8 mouse cellular contexts compared by ENCODE assay signal in the genomic region with DNA sequence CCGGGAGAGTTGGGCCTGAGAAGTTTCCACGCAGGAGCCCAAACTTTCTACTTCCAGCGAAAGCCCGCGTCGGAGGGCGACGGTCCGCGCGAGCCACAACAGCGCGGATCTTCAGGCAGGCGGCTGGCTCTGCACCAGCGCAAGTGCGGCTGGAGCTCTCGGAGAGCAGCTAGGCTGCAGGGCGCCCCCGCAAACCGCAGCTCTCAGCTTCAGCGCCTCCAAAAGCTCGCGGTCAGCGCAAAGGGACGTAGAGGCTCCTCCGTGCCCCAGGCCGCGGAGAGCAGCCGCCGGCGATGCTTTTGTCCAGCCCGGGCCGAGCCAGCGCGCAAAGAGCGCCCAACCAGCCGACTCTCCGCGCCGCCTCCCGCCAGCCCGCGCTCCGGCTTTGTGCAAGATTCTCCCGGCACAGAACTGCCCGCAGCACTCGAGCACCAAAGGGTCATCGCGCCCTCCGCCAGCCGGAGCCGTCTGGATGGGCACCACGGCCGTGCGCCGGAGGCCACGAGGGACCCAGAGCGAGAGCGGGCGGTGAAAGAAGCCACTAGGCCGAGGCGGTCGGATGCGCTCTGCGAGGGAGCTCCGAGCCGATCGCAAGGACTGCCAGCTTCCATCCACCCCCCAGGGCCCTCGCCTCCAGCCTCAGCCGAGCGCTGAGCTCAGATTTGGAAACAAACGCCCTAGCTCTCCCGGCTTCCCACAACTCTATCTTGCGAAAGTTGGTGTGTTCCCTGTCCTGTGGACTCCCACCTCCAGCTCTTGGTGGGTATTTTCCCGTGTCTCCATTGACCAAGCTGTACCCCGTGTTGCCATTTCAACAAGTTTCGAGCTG. TPM values are rescaled to one million over a fixed set of nuclear protein-coding genes. Genes with fewer than 3 reads are reported as not detected.
A peak's percentile ranks its signal among the peaks of the same experiment; 100 is the strongest.
DNase-seq lines count a peak whose midpoint lies in the region; ATAC-seq lines count a peak whose summit lies in the region.

No protein-coding gene starts in this region.

- ATAC-seq in kidney, embryonic 14.5 days (ENCODE audit: low FRiP score, low TSS enrichment) = peak; percentile 34; the same call in 1 of the 2 replicates
- ATAC-seq in embryonic facial prominence, embryonic 12.5 days (ENCODE audit: insufficient number of reproducible peaks, insufficient read depth, low FRiP score, low TSS enrichment) = no peak
- ATAC-seq in hindbrain, embryonic 15.5 days (ENCODE audit: low FRiP score, low read depth) = no peak
- peak; percentile 21; the same call in 1 of the 2 replicates for ATAC-seq in midbrain, embryonic 14.5 days (ENCODE audit: low FRiP score, low TSS enrichment)

- H3K27ac ChIP-seq in kidney, embryonic 14.5 days (ENCODE audit: low read depth, low read length) = no peak overlapping the region
- H3K27ac ChIP-seq in embryonic facial prominence, embryonic 12.5 days = peak overlapping the region; percentile 67
- peak overlapping the region; percentile 78 for H3K27ac ChIP-seq in hindbrain, embryonic 15.5 days (replicated peaks)
- peak overlapping the region; percentile 67 for H3K27ac ChIP-seq in midbrain, embryonic 14.5 days (replicated peaks; ENCODE audit: low read depth, low read length)

- no peak overlapping the region for H3K9ac ChIP-seq in kidney, embryonic 14.5 days (ENCODE audit: low read depth, low read length)
- H3K9ac ChIP-seq in embryonic facial prominence, embryonic 12.5 days = peak overlapping the region; percentile 53
- H3K9ac ChIP-seq in hindbrain, embryonic 15.5 days = peak overlapping the region; percentile 47
- H3K9ac ChIP-seq in midbrain, embryonic 14.5 days (replicated peaks; ENCODE audit: low read length) = peak overlapping the region; percentile 48

- under 1% methylated on average over 77 of the region's 77 CpGs for WGBS in kidney, embryonic 14.5 days
- under 1% methylated on average over 75 of the region's 77 CpGs for WGBS in embryonic facial prominence, embryonic 12.5 days
- under 1% methylated on average over 77 of the region's 77 CpGs for WGBS in hindbrain, embryonic 15.5 days
- under 1% methylated on average over 77 of the region's 77 CpGs for WGBS in midbrain, embryonic 14.5 days

- H3K9me3 ChIP-seq in kidney, embryonic 14.5 days (ENCODE audit: control insufficient read depth, low read length) = no peaks in the 10 kb centered on the region
- H3K9me3 ChIP-seq in embryonic facial prominence, embryonic 12.5 days = no peaks in the 10 kb centered on the region
- H3K9me3 ChIP-seq in hindbrain, embryonic 15.5 days = no peaks in the 10 kb centered on the region
- H3K9me3 ChIP-seq in midbrain, embryonic 14.5 days (ENCODE audit: control insufficient read depth, low read length) = no peaks in the 10 kb centered on the region

- peak overlapping the region; percentile 27 for H3K4me3 ChIP-seq in kidney, embryonic 14.5 days (ENCODE audit: low read length)
- peak overlapping the region; percentile 38 for H3K4me3 ChIP-seq in embryonic facial prominence, embryonic 12.5 days
- peak overlapping the region; percentile 43 for H3K4me3 ChIP-seq in hindbrain, embryonic 15.5 days
- H3K4me3 ChIP-seq in midbrain, embryonic 14.5 days (replicated peaks; ENCODE audit: low read depth, low read length) = peak overlapping the region; percentile 35

- no peaks in the 10 kb centered on the region for H3K36me3 ChIP-seq in kidney, embryonic 14.5 days (ENCODE audit: control insufficient read depth, insufficient read depth, low read length)
- H3K36me3 ChIP-seq in embryonic facial prominence, embryonic 12.5 days = no peaks in the 10 kb centered on the region
- H3K36me3 ChIP-seq in hindbrain, embryonic 15.5 days = no peaks in the 10 kb centered on the region
- no peaks in the 10 kb centered on the region for H3K36me3 ChIP-seq in midbrain, embryonic 14.5 days (ENCODE audit: control insufficient read depth, insufficient read depth, low read length)

- H3K4me1 ChIP-seq in kidney, embryonic 14.5 days (ENCODE audit: control insufficient read depth, insufficient read depth, low read length) = peaks cover 12% of the 10 kb centered on the region
- H3K4me1 ChIP-seq in embryonic facial prominence, embryonic 12.5 days = peaks cover 18% of the 10 kb centered on the region
- H3K4me1 ChIP-seq in hindbrain, embryonic 15.5 days (replicated peaks) = peaks cover 22% of the 10 kb centered on the region
- peaks cover 8% of the 10 kb centered on the region for H3K4me1 ChIP-seq in midbrain, embryonic 14.5 days (ENCODE audit: control insufficient read depth, insufficient read depth, low read length)

- no peak for DNase-seq in kidney, adult 18-20 months
- DNase-seq in MEL-GATA-1-ER (ENCODE audit: extremely low read depth, low read depth) = peak; percentile 30
- peak; percentile 70 for DNase-seq in midbrain, embryonic 14.5 days
- no peak for DNase-seq in spleen, postnatal 36 days (ENCODE audit: low spot score in 2 of 2)
- DNase-seq in thymus, postnatal 10 days (ENCODE audit: low spot score in 2 of 2) = no peak

- peaks cover 94% of the 10 kb centered on the region for H3K27me3 ChIP-seq in kidney, embryonic 14.5 days (ENCODE audit: control insufficient read depth, insufficient read depth, low read length)
- peaks cover 88% of the 10 kb centered on the region for H3K27me3 ChIP-seq in embryonic facial prominence, embryonic 12.5 days
- peaks cover 57% of the 10 kb centered on the region for H3K27me3 ChIP-seq in hindbrain, embryonic 15.5 days
- peaks cover 96% of the 10 kb centered on the region for H3K27me3 ChIP-seq in midbrain, embryonic 14.5 days (ENCODE audit: control insufficient read depth, insufficient read depth, low read length)

- peak overlapping the region; percentile 36 for H3K4me2 ChIP-seq in kidney, embryonic 14.5 days (replicated peaks; ENCODE audit: low read depth, low read length)
- H3K4me2 ChIP-seq in embryonic facial prominence, embryonic 12.5 days (replicated peaks) = peak overlapping the region; percentile 57
- H3K4me2 ChIP-seq in hindbrain, embryonic 15.5 days = peak overlapping the region; percentile 60
- peak overlapping the region; percentile 54 for H3K4me2 ChIP-seq in midbrain, embryonic 14.5 days (ENCODE audit: low read length)

RNA-seq across cellular contexts. Expression of a gene that starts 7.6 kb away (rescaled TPM):
- polyA plus RNA-seq in kidney, embryonic 14.5 days (2014; fragmentation: Nextera tagmentation; extraction: Ambion mirVana) = 0.12 and 0.46 TPM in 2 replicates
- polyA plus RNA-seq in embryonic facial prominence, embryonic 12.5 days (2016; fragmentation: Nextera tagmentation; extraction: Ambion mirVana) = 13.7 and 20.8 TPM in 2 replicates
- polyA plus RNA-seq in hindbrain, embryonic 15.5 days (2015; fragmentation: Nextera tagmentation; extraction: Ambion mirVana) = 32.6 and 42.3 TPM in 2 replicates
- polyA plus RNA-seq in midbrain, embryonic 14.5 days (2014; fragmentation: Nextera tagmentation; extraction: Ambion mirVana) = 20.7 and 22.9 TPM in 2 replicates

Comparison
In these comparisons a context has a peak if more than half of its experiments do, and no peak if none do; other contexts are left out.
1. ATAC-seq: peak in kidney, embryonic 14.5 days (single experiment) and midbrain, embryonic 14.5 days (single experiment); none in embryonic facial prominence, embryonic 12.5 days (single experiment) and hindbrain, embryonic 15.5 days (single experiment).
2. DNase-seq: peak in MEL-GATA-1-ER (single experiment) and midbrain, embryonic 14.5 days (single experiment); none in kidney, adult 18-20 months (single experiment), spleen, postnatal 36 days (0 of 2) and thymus, postnatal 10 days (0 of 2).
3. RNA of a gene that starts 7.6 kb away (polyA plus RNA-seq): 32.6 to 42.3 TPM in hindbrain, embryonic 15.5 days, 20.7 to 22.9 TPM in midbrain, embryonic 14.5 days and 13.7 to 20.8 TPM in embryonic facial prominence, embryonic 12.5 days; 0.12 to 0.46 TPM in kidney, embryonic 14.5 days; every median in the first group is over 10 times any median in the second.
4. Peak in every context shown above with its lines, with median percentiles within 50 percentile points of each other: H3K4me2 ChIP-seq and H3K4me3 ChIP-seq.